Mouse (Mus musculus): ENCODE results near the gene 2310050C09Rik. TPM values are rescaled to one million over a fixed set of nuclear protein-coding genes. Genes with fewer than 3 reads are reported as not detected.

2310050C09Rik gene
- polyA plus RNA-seq (2015; fragmentation: Nextera tagmentation; extraction: Ambion mirVana): not detected in 2 replicates

DNA sequence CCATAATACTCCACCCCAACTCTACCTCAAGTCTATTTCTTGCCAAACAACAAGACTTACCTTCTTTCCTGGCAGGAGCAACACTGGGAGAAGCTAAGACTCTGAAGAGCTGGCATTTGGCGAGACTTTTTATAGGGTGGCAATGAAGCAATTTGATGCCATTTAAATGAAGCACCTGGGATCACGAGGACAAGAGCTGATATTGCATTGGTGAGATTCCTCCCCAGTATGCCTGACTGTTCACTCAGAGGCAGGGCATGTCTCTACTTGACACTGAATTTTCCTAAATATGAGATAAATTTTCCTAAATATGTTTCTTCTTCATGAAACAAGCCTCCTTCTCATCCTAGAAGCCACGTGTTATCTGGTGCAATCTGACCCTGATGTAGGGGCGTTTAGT, at the start of gene 2310050C09Rik:
Gene 2310050C09Rik (minus strand): TSS at position 101 of the 400 bp plus-strand sequence.
- Histone ChIP-seq H3K36me3 (no peaks in the 10 kb centered on the region), H3K27ac (replicated peaks) (no peak within 1 kb of the TSS), H3K9me3 (no peaks in the 10 kb centered on the region), H3K4me2 (replicated peaks) (no peak within 1 kb of the TSS), H3K27me3 (no peaks in the 10 kb centered on the region), H3K4me1 (no peaks in the 10 kb centered on the region), H3K9ac (replicated peaks) (no peak within 1 kb of the TSS), H3K4me3 (no peak within 1 kb of the TSS)
- no peak for ATAC-seq (replicated peaks)
- 90% methylated on average over 4 of the region's 4 CpGs for WGBS

DNA sequence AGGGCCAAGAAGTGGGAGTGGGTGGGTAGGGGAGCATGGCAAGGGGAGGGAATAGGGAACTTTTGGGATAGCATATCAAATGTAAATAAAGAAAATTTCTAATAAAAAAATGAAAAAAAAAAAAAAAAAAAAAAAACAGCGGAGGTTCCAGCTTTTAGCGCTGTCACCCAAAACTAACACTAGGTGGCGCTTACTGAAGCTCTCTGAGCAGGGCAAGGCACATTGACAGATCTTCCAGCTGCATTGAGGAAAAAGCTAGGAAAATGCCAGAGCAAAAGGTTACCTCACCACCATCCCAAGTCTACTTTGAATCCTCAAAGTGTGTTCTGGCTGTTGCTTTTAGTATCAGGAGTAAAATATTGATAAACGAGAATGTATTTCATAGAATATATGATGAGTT, 37.6 kb upstream of the 2310050C09Rik start:
- no peak overlapping the region for H3K4me2 ChIP-seq (replicated peaks)
- no peaks in the 10 kb centered on the region for H3K4me1 ChIP-seq
- no peak overlapping the region for H3K27ac ChIP-seq (replicated peaks)
- ATAC-seq (replicated peaks): no peak
- no peak overlapping the region for H3K4me3 ChIP-seq
- no peak overlapping the region for H3K9ac ChIP-seq (replicated peaks)
- H3K36me3 ChIP-seq: no peaks in the 10 kb centered on the region
- no peaks in the 10 kb centered on the region for H3K27me3 ChIP-seq
- WGBS: 24% methylated on average over 4 of the region's 4 CpGs
- no peaks in the 10 kb centered on the region for H3K9me3 ChIP-seq

GRCm38 (mm10) chr3:92905182-92905581, 35.2 kb upstream of the 2310050C09Rik start:
- H3K4me1 ChIP-seq: no peaks in the 10 kb centered on the region
- 50% methylated on average over 3 of the region's 3 CpGs for WGBS
- H3K9ac ChIP-seq (replicated peaks): no peak overlapping the region
- no peak overlapping the region for H3K4me2 ChIP-seq (replicated peaks)
- no peak overlapping the region for H3K27ac ChIP-seq (replicated peaks)
- ATAC-seq (replicated peaks): no peak
- H3K9me3 ChIP-seq: no peaks in the 10 kb centered on the region
- H3K36me3 ChIP-seq: no peaks in the 10 kb centered on the region
- no peak overlapping the region for H3K4me3 ChIP-seq
- H3K27me3 ChIP-seq: no peaks in the 10 kb centered on the region

DNA sequence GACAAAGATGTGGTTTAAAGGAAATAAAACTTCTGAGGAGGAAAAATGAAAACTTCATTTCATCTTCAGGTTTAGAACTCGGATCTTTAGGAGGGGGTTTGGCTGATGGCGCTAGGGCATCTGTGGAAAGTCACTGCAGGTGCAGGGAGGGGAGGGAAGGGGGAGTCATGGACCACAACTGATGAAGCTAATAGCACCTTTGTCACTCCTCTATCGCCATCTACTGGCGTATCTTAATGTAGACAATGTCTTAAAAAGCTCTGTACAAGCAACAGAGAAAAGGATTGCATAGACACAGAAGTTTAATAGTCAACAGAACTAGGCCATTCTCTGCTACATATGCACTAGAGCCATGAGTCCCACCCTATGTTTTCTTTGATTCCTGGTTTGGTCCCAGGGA, 33.6 kb upstream of the 2310050C09Rik start:
- WGBS: 34% methylated on average over 4 of the region's 4 CpGs
- Histone ChIP-seq H3K27ac (replicated peaks) (no peak overlapping the region), H3K9me3 (no peaks in the 10 kb centered on the region), H3K4me2 (replicated peaks) (no peak overlapping the region), H3K4me3 (no peak overlapping the region), H3K9ac (replicated peaks) (no peak overlapping the region), H3K36me3 (no peaks in the 10 kb centered on the region), H3K4me1 (no peaks in the 10 kb centered on the region), H3K27me3 (no peaks in the 10 kb centered on the region)
- 0 out of 2 replicates have a peak, but pooled peaks have one; percentile 38 for ATAC-seq (replicated peaks)

DNA sequence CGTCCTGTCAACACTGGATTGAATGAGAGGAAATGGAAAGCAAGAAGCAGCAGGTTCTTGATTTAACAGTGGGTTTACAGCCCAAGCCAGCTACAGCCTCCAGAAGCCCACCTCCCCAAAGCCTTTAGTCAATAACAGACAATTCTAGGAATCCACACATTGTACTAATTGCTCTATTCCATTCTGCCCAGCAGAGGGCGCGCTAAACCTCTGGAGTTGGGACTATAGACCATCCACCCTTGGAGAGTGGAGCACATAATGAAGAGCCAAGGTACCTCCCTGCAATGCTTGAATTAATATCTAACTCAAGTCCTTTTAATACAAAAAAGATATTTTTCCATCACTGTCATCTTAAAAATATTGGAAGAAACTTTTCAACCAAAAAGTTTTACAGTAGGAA, 33.0 kb upstream of the 2310050C09Rik start:
- H3K9me3 ChIP-seq: no peaks in the 10 kb centered on the region
- H3K4me2 ChIP-seq (replicated peaks): no peak overlapping the region
- no peak overlapping the region for H3K4me3 ChIP-seq
- no peaks in the 10 kb centered on the region for H3K27me3 ChIP-seq
- no peaks in the 10 kb centered on the region for H3K4me1 ChIP-seq
- no peak for ATAC-seq (replicated peaks)
- H3K9ac ChIP-seq (replicated peaks): no peak overlapping the region
- 34% methylated on average over 3 of the region's 3 CpGs for WGBS
- no peak overlapping the region for H3K27ac ChIP-seq (replicated peaks)
- no peaks in the 10 kb centered on the region for H3K36me3 ChIP-seq

- no peak overlapping the region for H3K4me2 ChIP-seq (replicated peaks)
- 53% methylated on average over 1 of the region's 1 CpGs for whole genome bisulfite sequencing
- no peaks in the 10 kb centered on the region for H3K9me3 ChIP-seq
- no peaks in the 10 kb centered on the region for H3K36me3 ChIP-seq
- no peak for ATAC-seq (replicated peaks)
- H3K9ac ChIP-seq (replicated peaks): no peak overlapping the region
- H3K4me3 ChIP-seq: no peak overlapping the region
- no peaks in the 10 kb centered on the region for H3K4me1 ChIP-seq
- H3K27ac ChIP-seq (replicated peaks): no peak overlapping the region
- H3K27me3 ChIP-seq: no peaks in the 10 kb centered on the region
Observed at GRCm38 (mm10) chr3:92894489-92894888, 24.5 kb upstream of the 2310050C09Rik start.

GRCm38 (mm10) chr3:92894063-92894462, 24.0 kb upstream of the 2310050C09Rik start:
- Histone ChIP-seq H3K4me2 (replicated peaks) (no peak overlapping the region), H3K4me3 (no peak overlapping the region), H3K9ac (replicated peaks) (no peak overlapping the region), H3K36me3 (no peaks in the 10 kb centered on the region), H3K27me3 (no peaks in the 10 kb centered on the region), H3K4me1 (no peaks in the 10 kb centered on the region), H3K27ac (replicated peaks) (no peak overlapping the region), H3K9me3 (no peaks in the 10 kb centered on the region)
- no peak for ATAC-seq (replicated peaks)
- WGBS: 58% methylated on average over 3 of the region's 3 CpGs

DNA sequence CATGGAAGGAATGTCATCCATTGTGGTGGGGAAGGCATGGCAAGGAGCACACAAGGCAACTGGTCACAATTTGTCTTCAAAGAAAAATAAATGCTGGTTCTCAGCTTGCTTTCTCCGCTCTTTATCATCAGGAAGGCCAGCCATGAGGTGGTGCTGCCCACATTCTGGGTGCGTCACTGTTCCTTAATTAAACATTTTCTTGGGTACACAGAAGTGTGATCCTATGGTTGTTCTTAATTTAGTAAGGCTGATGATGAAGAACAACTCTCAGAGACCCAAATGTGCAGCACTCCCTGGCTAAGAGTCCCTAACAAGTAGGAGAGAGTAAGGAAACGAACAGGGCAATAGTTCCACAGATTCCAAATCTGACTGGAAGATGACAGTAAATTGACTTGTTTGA, 4.2 kb upstream of the 2310050C09Rik start:
- no peaks in the 10 kb centered on the region for H3K9me3 ChIP-seq
- no peaks in the 10 kb centered on the region for H3K27me3 ChIP-seq
- 82% methylated on average over 3 of the region's 3 CpGs for WGBS
- no peaks in the 10 kb centered on the region for H3K36me3 ChIP-seq
- H3K4me1 ChIP-seq: no peaks in the 10 kb centered on the region
- H3K27ac ChIP-seq (replicated peaks): no peak overlapping the region
- no peak overlapping the region for H3K4me2 ChIP-seq (replicated peaks)
- no peak for ATAC-seq (replicated peaks)
- H3K9ac ChIP-seq (replicated peaks): no peak overlapping the region
- no peak overlapping the region for H3K4me3 ChIP-seq

GRCm38 (mm10) chr3:92851186-92851585, 18.8 kb downstream of the 2310050C09Rik start, which contains the start of gene Lce1l:
Gene Lce1l (minus strand): TSS chr3:92851286.
- Histone ChIP-seq H3K27ac (replicated peaks) (no peak within 1 kb of the TSS), H3K9me3 (no peaks in the 10 kb centered on the region), H3K4me2 (replicated peaks) (no peak within 1 kb of the TSS), H3K36me3 (no peaks in the 10 kb centered on the region), H3K4me3 (no peak within 1 kb of the TSS), H3K4me1 (no peaks in the 10 kb centered on the region), H3K27me3 (no peaks in the 10 kb centered on the region), H3K9ac (replicated peaks) (no peak within 1 kb of the TSS)
- WGBS: 90% methylated on average over 3 of the region's 3 CpGs
- ATAC-seq (replicated peaks): no peak

- 45% methylated on average over 1 of the region's 1 CpGs for WGBS
- ATAC-seq (replicated peaks): no peak
- Histone ChIP-seq H3K9ac (replicated peaks) (no peak within 1 kb of the TSS), H3K4me3 (no peak within 1 kb of the TSS), H3K4me1 (no peaks in the 10 kb centered on the region), H3K9me3 (no peaks in the 10 kb centered on the region), H3K27ac (replicated peaks) (no peak within 1 kb of the TSS), H3K36me3 (no peaks in the 10 kb centered on the region), H3K4me2 (replicated peaks) (no peak within 1 kb of the TSS), H3K27me3 (no peaks in the 10 kb centered on the region)
Observed at GRCm38 (mm10) chr3:92827108-92827507, 42.9 kb downstream of the 2310050C09Rik start, which contains the start of gene Kprp. Gene Kprp (minus strand): TSS chr3:92827247.

GRCm38 (mm10) chr3:92825808-92826207, 44.2 kb downstream of the 2310050C09Rik start:
- no peak for ATAC-seq (replicated peaks)
- WGBS: 29% methylated on average over 1 of the region's 1 CpGs
- Histone ChIP-seq H3K9ac (replicated peaks) (no peak overlapping the region), H3K4me1 (no peaks in the 10 kb centered on the region), H3K9me3 (no peaks in the 10 kb centered on the region), H3K27ac (replicated peaks) (no peak overlapping the region), H3K36me3 (no peaks in the 10 kb centered on the region), H3K4me2 (replicated peaks) (no peak overlapping the region), H3K4me3 (no peak overlapping the region), H3K27me3 (no peaks in the 10 kb centered on the region)
